Mouse (Mus musculus) cerebellum, adult 11-12 months (tissue): ENCODE data around the gene Ccdc3.
"Not testable (repeated sequence)": the region's sequence is repeated elsewhere in the genome, so short reads cannot be mapped to it uniquely, and the experiment has no call there.

ENCODE experiments used
- DNase-seq: peaks from one replicate; pipeline ENCODE4 v3.0.0; 2022

The Ccdc3 gene

GRCm38 (mm10) chr2:5137500-5138286, at the start of gene Ccdc3:
Gene Ccdc3 (plus strand): TSS chr2:5137776.
- no peak for DNase-seq

- DNase-seq, result not testable (repeated sequence)
Measured at GRCm38 (mm10) chr2:5090385-5090784, 47.2 kb upstream of the Ccdc3 start.

GRCm38 (mm10) chr2:5094876-5095275, 42.7 kb upstream of the Ccdc3 start:
- no peak for DNase-seq

GRCm38 (mm10) chr2:5095316-5095715, 42.3 kb upstream of the Ccdc3 start:
- no peak for DNase-seq

- DNase-seq, result no peak
Measured at GRCm38 (mm10) chr2:5097786-5098445, 39.7 kb upstream of the Ccdc3 start.

- DNase-seq, result no peak
Measured at GRCm38 (mm10) chr2:5099176-5099575, 38.4 kb upstream of the Ccdc3 start.

GRCm38 (mm10) chr2:5101743-5102245, 35.8 kb upstream of the Ccdc3 start:
- DNase-seq, result no peak

- no peak for DNase-seq
Measured at GRCm38 (mm10) chr2:5102891-5103290, 34.7 kb upstream of the Ccdc3 start.

GRCm38 (mm10) chr2:5112785-5113291, 24.7 kb upstream of the Ccdc3 start:
- DNase-seq, result no peak

GRCm38 (mm10) chr2:5114386-5114785, 23.2 kb upstream of the Ccdc3 start:
- no peak for DNase-seq

GRCm38 (mm10) chr2:5116856-5117532, 20.6 kb upstream of the Ccdc3 start:
- no peak for DNase-seq

GRCm38 (mm10) chr2:5125506-5125905, 12.1 kb upstream of the Ccdc3 start:
- no peak for DNase-seq

- no peak for DNase-seq
Measured at GRCm38 (mm10) chr2:5127369-5127768, 10.2 kb upstream of the Ccdc3 start.

GRCm38 (mm10) chr2:5129099-5129498, 8.5 kb upstream of the Ccdc3 start:
- DNase-seq, result no peak

GRCm38 (mm10) chr2:5132046-5132445, 5.5 kb upstream of the Ccdc3 start:
- DNase-seq, result no peak

GRCm38 (mm10) chr2:5134959-5135743, 2.4 kb upstream of the Ccdc3 start:
- DNase-seq, result no peak

GRCm38 (mm10) chr2:5139961-5140360, 2.4 kb downstream of the Ccdc3 start:
- no peak for DNase-seq

GRCm38 (mm10) chr2:5144446-5144845, 6.9 kb downstream of the Ccdc3 start:
- no peak for DNase-seq

- no peak for DNase-seq
Measured at GRCm38 (mm10) chr2:5147907-5148306, 10.3 kb downstream of the Ccdc3 start.

- no peak for DNase-seq
Measured at GRCm38 (mm10) chr2:5154711-5155110, 17.1 kb downstream of the Ccdc3 start.

GRCm38 (mm10) chr2:5160236-5160848, 22.8 kb downstream of the Ccdc3 start:
- no peak for DNase-seq
